Mouse (Mus musculus): ENCODE measurements around the gene Rrnad1. TPM values are rescaled to one million over a fixed set of nuclear protein-coding genes. Genes with fewer than 3 reads are reported as not detected.
"Not testable (repeated sequence)": the region's sequence is repeated elsewhere in the genome, so short reads cannot be mapped to it uniquely, and the experiment has no call there.

Rrnad1 gene
- polyA plus RNA-seq, 1 experiment from 2014 or later = 15.8 TPM

DNA sequence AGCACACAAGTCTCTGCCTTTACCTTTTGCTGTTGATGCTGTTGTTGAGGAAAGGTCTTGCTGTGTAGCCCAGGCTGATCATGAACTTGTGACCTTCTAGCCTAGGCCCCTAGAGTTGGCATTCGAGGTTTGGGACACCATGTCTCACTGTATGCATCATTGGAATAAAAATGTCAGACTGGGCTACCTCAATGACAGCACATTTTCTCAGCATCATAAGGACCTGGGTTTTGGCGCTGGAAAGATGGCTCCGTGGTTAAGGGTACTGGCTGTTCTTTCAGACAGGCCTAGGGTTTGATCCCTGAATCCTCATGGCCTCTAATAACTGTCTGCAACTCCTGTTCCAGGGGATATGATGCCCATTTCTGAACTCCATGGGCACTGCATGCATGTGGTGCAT is 30.7 kb downstream of the Rrnad1 start:
- ATAC-seq (ENCODE audit: low FRiP score) (no peak), DNase-seq (ENCODE audit: low spot score) (no peak)
- H3K4me3 ChIP-seq (replicated peaks; ENCODE audit: low read length) = no peak overlapping the region
- 89% methylated on average over 3 of the region's 3 CpGs for WGBS
- no peak overlapping the region for H3K27ac ChIP-seq
- no peak overlapping the region for H3K9ac ChIP-seq
- H3K9me3 ChIP-seq (ENCODE audit: control insufficient read depth, low read length) = no peaks in the 10 kb centered on the region
- H3K4me2 ChIP-seq (replicated peaks) = no peak overlapping the region
- H3K36me3 ChIP-seq (replicated peaks; ENCODE audit: control insufficient read depth, insufficient read depth) = no peaks in the 10 kb centered on the region
- H3K27me3 ChIP-seq (ENCODE audit: control insufficient read depth, insufficient read depth, low read length) = no peaks in the 10 kb centered on the region
- no peaks in the 10 kb centered on the region for H3K4me1 ChIP-seq (replicated peaks; ENCODE audit: control insufficient read depth, insufficient read depth, low read length)

DNA sequence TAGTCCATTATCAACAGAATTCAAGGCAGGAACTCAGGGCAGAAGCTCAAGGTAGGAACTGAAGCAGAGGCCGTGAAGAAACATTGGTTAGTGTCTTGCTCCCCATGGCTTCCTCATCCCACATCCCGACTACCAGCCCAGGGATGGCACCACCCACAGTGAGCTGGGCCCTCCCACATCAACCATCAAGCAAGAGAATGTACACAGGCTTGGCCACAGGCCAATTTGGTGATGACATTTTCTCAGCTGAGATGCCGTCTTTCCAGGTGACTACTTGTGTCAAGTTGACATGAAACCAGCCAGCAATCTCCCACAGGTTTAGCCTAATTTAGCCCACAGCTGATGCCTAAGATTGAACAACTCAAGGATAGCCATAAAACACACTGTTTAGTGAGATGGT is 31.3 kb downstream of the Rrnad1 start:
- Histone ChIP-seq H3K27me3 (ENCODE audit: control insufficient read depth, insufficient read depth, low read length) (no peaks in the 10 kb centered on the region), H3K36me3 (replicated peaks; ENCODE audit: control insufficient read depth, insufficient read depth) (no peaks in the 10 kb centered on the region), H3K4me3 (replicated peaks; ENCODE audit: low read length) (no peak overlapping the region), H3K27ac (no peak overlapping the region), H3K9ac (no peak overlapping the region), H3K4me1 (replicated peaks; ENCODE audit: control insufficient read depth, insufficient read depth, low read length) (no peaks in the 10 kb centered on the region), H3K4me2 (replicated peaks) (no peak overlapping the region), H3K9me3 (ENCODE audit: control insufficient read depth, low read length) (no peaks in the 10 kb centered on the region)
- DNase-seq (ENCODE audit: low spot score) = no peak
- no peak for ATAC-seq (ENCODE audit: low FRiP score)
- 71% methylated on average over 3 of the region's 3 CpGs for WGBS

DNA sequence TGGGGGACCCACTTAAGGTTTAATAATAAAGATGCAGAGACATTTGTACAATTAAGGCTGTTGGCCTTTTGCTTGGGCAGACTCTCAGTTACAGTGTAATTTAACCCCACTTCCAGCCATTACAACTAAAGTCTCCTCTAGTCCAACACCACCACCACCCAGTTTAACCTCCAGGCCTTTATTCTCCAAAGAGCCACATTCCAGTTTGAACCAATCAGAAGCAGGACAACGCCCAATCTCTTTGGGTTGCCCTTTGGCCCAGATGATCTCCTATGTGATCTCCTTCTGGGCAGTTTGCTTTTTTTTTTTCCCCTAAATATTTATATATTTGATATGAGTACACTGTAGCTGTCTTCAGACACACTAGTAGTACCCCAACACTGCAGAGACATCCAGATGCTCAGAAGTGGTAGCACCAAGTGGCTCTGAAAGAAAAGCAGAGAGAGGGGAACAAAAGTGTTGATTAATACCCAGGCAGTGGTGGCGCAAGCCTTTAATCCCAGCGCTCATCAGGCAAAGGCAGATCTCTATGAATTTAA is 37.1 kb downstream of the Rrnad1 start:
- Histone ChIP-seq H3K36me3 (replicated peaks; ENCODE audit: control insufficient read depth, insufficient read depth) (no peaks in the 10 kb centered on the region), H3K4me1 (replicated peaks; ENCODE audit: control insufficient read depth, insufficient read depth, low read length) (no peaks in the 10 kb centered on the region), H3K4me2 (replicated peaks) (no peak overlapping the region), H3K9ac (no peak overlapping the region), H3K27me3 (ENCODE audit: control insufficient read depth, insufficient read depth, low read length) (no peaks in the 10 kb centered on the region), H3K27ac (no peak overlapping the region), H3K9me3 (ENCODE audit: control insufficient read depth, low read length) (no peaks in the 10 kb centered on the region), H3K4me3 (replicated peaks; ENCODE audit: low read length) (no peak overlapping the region)
- WGBS = 76% methylated on average over 3 of the region's 3 CpGs
- ATAC-seq (ENCODE audit: low FRiP score) (no peak), DNase-seq (ENCODE audit: low spot score) (no peak)

DNA sequence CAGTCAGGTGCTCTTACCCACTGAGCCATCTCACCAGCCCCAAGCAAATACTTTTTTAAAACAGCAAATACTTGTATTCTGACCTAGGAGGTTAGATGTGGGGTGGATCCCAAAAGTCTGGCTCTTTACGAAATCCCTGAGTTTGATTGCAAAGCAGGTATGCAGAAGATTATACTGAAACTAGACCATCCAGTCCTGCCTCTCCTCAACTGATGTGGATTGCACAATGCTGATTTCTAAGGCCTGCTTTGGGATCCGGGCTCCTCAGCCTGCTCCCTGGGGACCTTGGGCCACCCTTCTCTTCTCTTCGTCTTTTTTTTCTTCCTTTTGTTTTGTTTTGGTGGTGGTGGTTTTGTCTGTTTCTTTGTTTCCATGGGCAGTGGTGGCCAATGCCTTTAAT is 39.0 kb downstream of the Rrnad1 start:
- H3K9ac ChIP-seq = no peak overlapping the region
- ATAC-seq (ENCODE audit: low FRiP score) (no peak), DNase-seq (ENCODE audit: low spot score) (no peak)
- no peaks in the 10 kb centered on the region for H3K36me3 ChIP-seq (replicated peaks; ENCODE audit: control insufficient read depth, insufficient read depth)
- H3K27me3 ChIP-seq (ENCODE audit: control insufficient read depth, insufficient read depth, low read length) = no peaks in the 10 kb centered on the region
- WGBS = 60% methylated on average over 3 of the region's 3 CpGs
- H3K27ac ChIP-seq = no peak overlapping the region
- H3K4me2 ChIP-seq (replicated peaks) = no peak overlapping the region
- H3K9me3 ChIP-seq (ENCODE audit: control insufficient read depth, low read length) = 0 out of 2 replicates have a peak, but pooled peaks cover 4% of the 10 kb centered on the region
- H3K4me3 ChIP-seq (replicated peaks; ENCODE audit: low read length) = no peak overlapping the region
- H3K4me1 ChIP-seq (replicated peaks; ENCODE audit: control insufficient read depth, insufficient read depth, low read length) = no peaks in the 10 kb centered on the region

DNA sequence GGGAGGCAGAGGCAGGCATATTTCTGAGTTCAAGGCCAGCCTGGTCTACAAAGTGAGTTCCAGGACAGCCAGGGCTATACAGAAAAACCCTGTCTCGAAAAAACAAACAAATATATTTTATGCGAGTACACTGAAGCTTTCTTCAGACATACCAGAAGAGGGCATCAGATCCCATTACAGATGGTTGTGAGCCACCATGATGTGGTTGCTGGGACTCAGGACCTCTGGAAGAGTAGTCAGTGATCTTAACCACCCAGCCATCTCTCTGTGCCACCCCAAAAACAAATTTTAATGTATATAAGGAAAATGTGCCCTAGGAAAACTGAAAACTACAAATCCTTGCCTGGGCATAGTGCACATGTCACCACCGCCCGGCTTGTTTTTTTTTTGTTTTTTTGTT is 43.1 kb downstream of the Rrnad1 start:
- not testable (repeated sequence) for H3K9me3 ChIP-seq (ENCODE audit: control insufficient read depth, low read length); H3K4me2 ChIP-seq (replicated peaks); ATAC-seq (ENCODE audit: low FRiP score); H3K27ac ChIP-seq; DNase-seq (ENCODE audit: low spot score); H3K4me3 ChIP-seq (replicated peaks; ENCODE audit: low read length); H3K36me3 ChIP-seq (replicated peaks; ENCODE audit: control insufficient read depth, insufficient read depth); H3K9ac ChIP-seq; H3K27me3 ChIP-seq (ENCODE audit: control insufficient read depth, insufficient read depth, low read length)
- 83% methylated on average over 4 of the region's 4 CpGs for WGBS
- H3K4me1 ChIP-seq (replicated peaks; ENCODE audit: control insufficient read depth, insufficient read depth, low read length) = peaks cover 20% of the 10 kb centered on the region

DNA sequence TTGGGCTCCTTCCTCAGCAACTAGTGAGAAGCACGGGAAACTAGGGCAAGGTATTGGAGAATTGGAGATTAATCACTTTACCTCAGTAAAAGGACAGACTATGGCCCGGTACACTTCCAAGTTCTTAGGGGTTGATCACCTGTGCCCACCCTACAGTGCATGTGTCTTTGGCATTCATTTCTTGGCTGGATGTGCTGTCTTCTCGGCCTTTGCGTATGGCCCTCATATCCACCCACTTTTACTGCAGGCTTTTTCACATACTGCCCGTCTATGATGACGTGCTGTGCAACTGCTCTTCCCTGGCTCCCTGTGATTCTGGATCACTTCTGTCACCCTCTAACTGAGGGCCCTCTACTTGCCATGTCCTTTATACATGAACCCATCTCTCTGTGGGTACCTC is 44.1 kb downstream of the Rrnad1 start:
- DNase-seq (ENCODE audit: low spot score) = no peak
- Histone ChIP-seq H3K27me3 (ENCODE audit: control insufficient read depth, insufficient read depth, low read length) (no peaks in the 10 kb centered on the region), H3K4me2 (replicated peaks) (peak overlapping the region; percentile 47), H3K9me3 (ENCODE audit: control insufficient read depth, low read length) (0 out of 2 replicates have a peak, but pooled peaks cover 4% of the 10 kb centered on the region), H3K4me1 (replicated peaks; ENCODE audit: control insufficient read depth, insufficient read depth, low read length) (peaks cover 21% of the 10 kb centered on the region), H3K4me3 (replicated peaks; ENCODE audit: low read length) (peak overlapping the region; percentile 85), H3K27ac (no peak overlapping the region), H3K9ac (no peak overlapping the region), H3K36me3 (replicated peaks; ENCODE audit: control insufficient read depth, insufficient read depth) (peaks cover 8% of the 10 kb centered on the region; the same call in 1 of the 2 replicates)
- no peak for ATAC-seq (ENCODE audit: low FRiP score)
- 86% methylated on average over 6 of the region's 6 CpGs for WGBS

DNA sequence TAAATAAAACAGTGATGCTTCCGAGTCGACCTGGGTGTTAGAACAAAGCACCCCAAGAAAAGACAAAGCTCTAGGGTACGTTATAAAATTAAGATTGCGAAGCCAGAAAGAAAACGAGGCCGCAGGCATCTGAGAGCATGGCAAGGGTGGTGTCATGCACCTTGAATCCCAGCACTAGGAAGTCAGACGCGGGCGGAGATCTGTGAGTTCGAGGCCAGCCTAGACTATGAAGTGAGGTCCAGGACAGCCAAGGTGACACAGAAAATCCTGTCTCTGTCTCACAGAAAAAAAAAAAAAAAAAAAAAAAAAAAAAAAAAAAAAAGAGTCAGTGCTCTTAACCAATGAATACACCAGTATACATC is 44.5 kb downstream of the Rrnad1 start:
- Histone ChIP-seq H3K9ac (peak overlapping the region; percentile 44; the same call in 1 of the 2 replicates), H3K36me3 (replicated peaks; ENCODE audit: control insufficient read depth, insufficient read depth) (peaks cover 8% of the 10 kb centered on the region; the same call in 1 of the 2 replicates), H3K4me1 (replicated peaks; ENCODE audit: control insufficient read depth, insufficient read depth, low read length) (peaks cover 21% of the 10 kb centered on the region), H3K27me3 (ENCODE audit: control insufficient read depth, insufficient read depth, low read length) (no peaks in the 10 kb centered on the region), H3K9me3 (ENCODE audit: control insufficient read depth, low read length) (0 out of 2 replicates have a peak, but pooled peaks cover 4% of the 10 kb centered on the region), H3K4me2 (replicated peaks) (peak overlapping the region; percentile 47), H3K4me3 (replicated peaks; ENCODE audit: low read length) (peak overlapping the region; percentile 85), H3K27ac (no peak overlapping the region)
- ATAC-seq (ENCODE audit: low FRiP score) (no peak), DNase-seq (ENCODE audit: low spot score) (no peak)
- 18% methylated on average over 10 of the region's 10 CpGs for WGBS

DNA sequence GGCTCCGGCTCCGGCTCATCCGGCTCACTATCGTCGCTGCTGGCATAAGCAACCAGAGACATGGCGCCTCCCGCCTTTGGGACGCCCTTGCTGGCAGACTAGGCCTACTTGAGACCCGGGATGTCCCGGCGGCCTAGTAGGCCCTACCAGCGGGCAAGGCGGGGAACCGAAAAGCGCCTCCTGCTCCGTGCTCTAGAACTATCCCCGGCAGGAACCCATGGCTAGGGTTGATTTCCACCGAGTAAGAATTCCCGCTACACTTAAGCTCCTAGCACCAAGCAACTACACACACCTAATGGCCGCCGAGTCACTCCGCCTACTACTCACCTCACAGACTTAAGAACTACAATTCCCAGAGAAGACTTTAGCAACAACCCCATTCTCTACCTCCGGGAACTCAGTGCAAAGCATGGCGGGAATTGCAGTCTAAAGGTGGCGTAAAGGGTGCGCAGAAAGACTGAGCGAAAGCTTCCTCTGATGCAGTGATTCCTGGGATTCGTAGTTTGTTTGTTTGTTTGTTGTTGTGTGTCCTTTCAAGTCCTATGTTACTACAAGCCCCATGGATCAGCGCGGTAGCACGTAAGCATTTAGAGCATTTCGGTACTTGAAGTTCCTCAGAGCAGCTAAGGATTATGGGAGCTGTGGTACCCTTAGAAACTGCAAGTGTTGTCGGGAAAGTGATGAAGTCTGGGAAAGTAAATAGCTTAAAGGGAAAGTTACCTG is 45.1 kb downstream of the Rrnad1 start, which contains the start of gene Prcc:
Gene Prcc, minus strand, starts transcription at position 328 of the 723 bp plus-strand sequence.
- under 1% methylated on average over 33 of the region's 33 CpGs for WGBS

DNA sequence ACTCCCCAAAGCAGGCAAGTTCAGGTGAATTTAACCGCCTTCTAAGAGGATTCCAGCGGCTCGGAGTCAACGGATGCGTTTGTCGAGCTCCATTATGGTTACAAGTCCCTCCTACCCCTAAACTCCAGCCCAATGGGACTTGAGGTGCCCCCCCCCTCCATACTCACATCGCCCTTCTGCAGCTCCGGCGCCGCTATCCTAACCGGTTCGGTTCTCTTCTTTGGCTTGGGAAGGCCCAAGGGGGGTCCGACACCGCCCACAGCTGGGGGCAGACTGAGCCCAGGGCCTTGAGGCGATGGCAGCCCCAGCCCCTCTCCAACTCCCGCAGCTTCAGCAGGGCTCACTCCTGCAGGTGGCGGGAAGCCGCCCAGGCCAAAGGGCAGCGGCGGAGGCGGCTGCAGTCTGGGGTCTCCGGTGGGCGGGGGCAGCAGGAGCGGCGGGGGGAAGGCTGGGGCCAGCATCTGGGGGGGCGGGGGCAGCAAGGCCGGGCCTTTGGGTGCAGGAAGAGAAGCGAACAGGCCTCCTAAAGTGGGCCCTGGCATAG is 45.7 kb downstream of the Rrnad1 start:
- peaks cover 18% of the 10 kb centered on the region for H3K36me3 ChIP-seq (replicated peaks; ENCODE audit: control insufficient read depth, insufficient read depth)
- DNase-seq (ENCODE audit: low spot score) (peak; percentile 26), ATAC-seq (ENCODE audit: low FRiP score) (no peak)
- H3K4me3 ChIP-seq (replicated peaks; ENCODE audit: low read length) = peak overlapping the region; percentile 85
- H3K27me3 ChIP-seq (ENCODE audit: control insufficient read depth, insufficient read depth, low read length) = no peaks in the 10 kb centered on the region
- peaks cover 21% of the 10 kb centered on the region for H3K4me1 ChIP-seq (replicated peaks; ENCODE audit: control insufficient read depth, insufficient read depth, low read length)
- H3K4me2 ChIP-seq (replicated peaks) = peak overlapping the region; percentile 67
- H3K27ac ChIP-seq = peak overlapping the region; percentile 87
- WGBS = 0% methylated on average over 28 of the region's 28 CpGs
- H3K9me3 ChIP-seq (ENCODE audit: control insufficient read depth, low read length) = 0 out of 2 replicates have a peak, but pooled peaks cover 4% of the 10 kb centered on the region
- H3K9ac ChIP-seq = peak overlapping the region; percentile 90

More for the DNA sequence above, 45.1 kb downstream of the Rrnad1 start, which contains the start of gene Prcc:
- H3K4me2 ChIP-seq (replicated peaks) = peak within 1 kb of the TSS; percentile 67
- peaks cover 21% of the 10 kb centered on the region for H3K4me1 ChIP-seq (replicated peaks; ENCODE audit: control insufficient read depth, insufficient read depth, low read length)
- H3K36me3 ChIP-seq (replicated peaks; ENCODE audit: control insufficient read depth, insufficient read depth) = peaks cover 13% of the 10 kb centered on the region
- no peaks in the 10 kb centered on the region for H3K27me3 ChIP-seq (ENCODE audit: control insufficient read depth, insufficient read depth, low read length)
- ATAC-seq (ENCODE audit: low FRiP score) (peak; percentile 99), DNase-seq (ENCODE audit: low spot score) (peak; percentile 96)
- peak within 1 kb of the TSS; percentile 85 for H3K4me3 ChIP-seq (replicated peaks; ENCODE audit: low read length)
- H3K27ac ChIP-seq = peak within 1 kb of the TSS; percentile 87
- peak within 1 kb of the TSS; percentile 90 for H3K9ac ChIP-seq
- 0 out of 2 replicates have a peak, but pooled peaks cover 4% of the 10 kb centered on the region for H3K9me3 ChIP-seq (ENCODE audit: control insufficient read depth, low read length)

Data from hindbrain, embryonic 14.5 days (tissue).